Mouse (Mus musculus) neural tube, embryonic 13.5 days (tissue): Measurements from ENCODE around the gene Mrpl14. TPM values are rescaled to one million over a fixed set of nuclear protein-coding genes. Genes with fewer than 3 reads are reported as not detected.

Experiments
- ATAC-seq: fragments of 200-750 bp; cut with Nextera tagmentation; 2 replicates; pipeline ENCODE4 v1.8.0; 2017; ENCODE audit warnings: low read depth, mild to moderate bottlenecking, moderate TSS enrichment, moderate library complexity
- H3K27ac ChIP-seq: fragments of 300-500 bp; sonication (generic); replicated peaks from 2 replicates; pipeline ENCODE4 v1.5.1; 2015; ENCODE audit warnings: moderate library complexity, mild to moderate bottlenecking, inconsistent platforms
- H3K27me3 ChIP-seq: fragments of 300-500 bp; sonication (generic); 2 replicates; pipeline ENCODE4 v1.6.1; 2015; ENCODE audit warnings: mild to moderate bottlenecking, inconsistent platforms
- H3K36me3 ChIP-seq: fragments of 300-500 bp; sonication (generic); 2 replicates; pipeline ENCODE4 v1.6.1; 2015; ENCODE audit warnings: mild to moderate bottlenecking, inconsistent platforms
- H3K4me1 ChIP-seq: fragments of 300-500 bp; sonication (generic); replicated peaks from 2 replicates; pipeline ENCODE4 v1.6.1; 2015; ENCODE audit warnings: inconsistent platforms
- H3K4me2 ChIP-seq: fragments of 300-500 bp; sonication (generic); 2 replicates; pipeline ENCODE4 v1.6.1; 2015; ENCODE audit warnings: inconsistent platforms, mild to moderate bottlenecking, moderate library complexity
- H3K4me3 ChIP-seq: fragments of 300-500 bp; sonication (generic); 2 replicates; pipeline ENCODE4 v1.5.1; 2015; ENCODE audit warnings: mild to moderate bottlenecking, inconsistent platforms
- H3K9ac ChIP-seq: fragments of 300-500 bp; sonication (generic); 2 replicates; pipeline ENCODE4 v1.6.1; 2015; ENCODE audit warnings: moderate library complexity, mild to moderate bottlenecking, inconsistent platforms
- H3K9me3 ChIP-seq: fragments of 300-500 bp; sonication (generic); 2 replicates; pipeline ENCODE4 v1.6.1; 2016; ENCODE audit warnings: inconsistent platforms
- WGBS: fragments of 180-500 bp; shearing (Covaris S2); methylation state at CpG from one replicate; pipeline ENCODE4 v1.1.7; 2015; 5-methylcytosine and 5-hydroxymethylcytosine counted together
- polyA plus RNA-seq: library from polyadenylated mRNA; unstranded; fragments of >200 nt; fragmentation: Nextera tagmentation; extraction: Ambion mirVana; gene quantifications from 2 replicates; pipeline ENCODE4 v1.2.1, GENCODE M21; 2015

The Mrpl14 gene
- 101 and 124 TPM in 2 replicates for polyA plus RNA-seq

GRCm38 (mm10) chr17:45686093-45686619, at the start of gene Mrpl14:
Gene Mrpl14, plus strand, starts transcription at chr17:45686322.
- Histone ChIP-seq H3K36me3 (no peaks in the 10 kb centered on the region), H3K9me3 (no peaks in the 10 kb centered on the region), H3K4me3 (peak within 1 kb of the TSS; percentile 94), H3K27ac (peak within 1 kb of the TSS; percentile 96), H3K4me1 (peaks cover 32% of the 10 kb centered on the region), H3K27me3 (no peaks in the 10 kb centered on the region), H3K9ac (peak within 1 kb of the TSS; percentile 97), H3K4me2 (peak within 1 kb of the TSS; percentile 82)
- under 1% methylated on average over 43 of the region's 50 CpGs for WGBS
- peak; percentile 89 for ATAC-seq

GRCm38 (mm10) chr17:45638596-45639295, 47.4 kb upstream of the Mrpl14 start:
- Histone ChIP-seq H3K27ac (no peak overlapping the region), H3K9me3 (no peaks in the 10 kb centered on the region), H3K4me2 (no peak overlapping the region), H3K4me1 (peaks cover 4% of the 10 kb centered on the region; the same call in 1 of the 2 replicates), H3K4me3 (no peak overlapping the region), H3K9ac (no peak overlapping the region), H3K36me3 (no peaks in the 10 kb centered on the region), H3K27me3 (no peaks in the 10 kb centered on the region)
- 81% methylated on average over 16 of the region's 16 CpGs for WGBS
- no peak for ATAC-seq

- H3K9me3 ChIP-seq: no peaks in the 10 kb centered on the region
- no peak for ATAC-seq
- no peak overlapping the region for H3K9ac ChIP-seq
- WGBS: 88% methylated on average over 8 of the region's 8 CpGs
- no peak overlapping the region for H3K27ac ChIP-seq
- H3K4me2 ChIP-seq: no peak overlapping the region
- no peaks in the 10 kb centered on the region for H3K36me3 ChIP-seq
- peaks cover 4% of the 10 kb centered on the region; the same call in 1 of the 2 replicates for H3K4me1 ChIP-seq
- H3K4me3 ChIP-seq: no peak overlapping the region
- H3K27me3 ChIP-seq: no peaks in the 10 kb centered on the region
These were observed 44.1 kb upstream of the Mrpl14 start for GRCm38 (mm10) chr17:45641981-45642380.

GRCm38 (mm10) chr17:45642701-45643100, 43.4 kb upstream of the Mrpl14 start:
- H3K27ac ChIP-seq: no peak overlapping the region
- no peaks in the 10 kb centered on the region for H3K27me3 ChIP-seq
- no peak overlapping the region for H3K4me3 ChIP-seq
- H3K4me1 ChIP-seq: peaks cover 4% of the 10 kb centered on the region; the same call in 1 of the 2 replicates
- no peak overlapping the region for H3K4me2 ChIP-seq
- H3K9me3 ChIP-seq: no peaks in the 10 kb centered on the region
- H3K9ac ChIP-seq: no peak overlapping the region
- 21% methylated on average over 12 of the region's 12 CpGs for WGBS
- peak; percentile 43; the same call in 1 of the 2 replicates for ATAC-seq
- H3K36me3 ChIP-seq: no peaks in the 10 kb centered on the region

- Histone ChIP-seq H3K36me3 (no peaks in the 10 kb centered on the region), H3K4me2 (no peak overlapping the region), H3K27ac (no peak overlapping the region), H3K4me1 (peaks cover 4% of the 10 kb centered on the region; the same call in 1 of the 2 replicates), H3K9ac (no peak overlapping the region), H3K4me3 (no peak overlapping the region), H3K9me3 (no peaks in the 10 kb centered on the region), H3K27me3 (no peaks in the 10 kb centered on the region)
- WGBS: 95% methylated on average over 4 of the region's 4 CpGs
- ATAC-seq: no peak
These were observed 41.9 kb upstream of the Mrpl14 start for GRCm38 (mm10) chr17:45644185-45644584.

GRCm38 (mm10) chr17:45653233-45653632, 32.9 kb upstream of the Mrpl14 start:
- ATAC-seq: no peak
- WGBS: 76% methylated on average over 7 of the region's 7 CpGs

GRCm38 (mm10) chr17:45655820-45656219, 30.3 kb upstream of the Mrpl14 start:
- no peak for ATAC-seq
- Histone ChIP-seq H3K4me3 (no peak overlapping the region), H3K4me1 (no peaks in the 10 kb centered on the region), H3K27ac (no peak overlapping the region), H3K36me3 (peaks cover 8% of the 10 kb centered on the region), H3K9ac (no peak overlapping the region), H3K9me3 (no peaks in the 10 kb centered on the region), H3K4me2 (no peak overlapping the region), H3K27me3 (no peaks in the 10 kb centered on the region)
- 30% methylated on average over 6 of the region's 6 CpGs for WGBS

More at GRCm38 (mm10) chr17:45653233-45653632, 32.9 kb upstream of the Mrpl14 start:
- Histone ChIP-seq H3K4me3 (no peak overlapping the region), H3K27me3 (no peaks in the 10 kb centered on the region), H3K36me3 (no peaks in the 10 kb centered on the region), H3K4me2 (no peak overlapping the region), H3K9me3 (no peaks in the 10 kb centered on the region), H3K9ac (no peak overlapping the region), H3K4me1 (no peaks in the 10 kb centered on the region), H3K27ac (no peak overlapping the region)

- no peak within 1 kb of the TSS for H3K4me2 ChIP-seq
- H3K27ac ChIP-seq: no peak within 1 kb of the TSS
- 87% methylated on average over 4 of the region's 4 CpGs for WGBS
- no peak within 1 kb of the TSS for H3K9ac ChIP-seq
- H3K4me3 ChIP-seq: no peak within 1 kb of the TSS
- H3K27me3 ChIP-seq: no peaks in the 10 kb centered on the region
- H3K36me3 ChIP-seq: peaks cover 41% of the 10 kb centered on the region
- no peak for ATAC-seq
- no peaks in the 10 kb centered on the region for H3K9me3 ChIP-seq
- peaks cover 4% of the 10 kb centered on the region for H3K4me1 ChIP-seq
These were observed 26.9 kb upstream of the Mrpl14 start, which contains the start of gene Capn11 for GRCm38 (mm10) chr17:45659225-45659624. Gene Capn11, minus strand, starts transcription at chr17:45659325.

- H3K9ac ChIP-seq: peak overlapping the region; percentile 38
- H3K9me3 ChIP-seq: no peaks in the 10 kb centered on the region
- no peak overlapping the region for H3K4me3 ChIP-seq
- peak; percentile 51 for ATAC-seq
- 27% methylated on average over 27 of the region's 27 CpGs for WGBS
- H3K4me1 ChIP-seq: peaks cover 4% of the 10 kb centered on the region
- no peak overlapping the region for H3K27ac ChIP-seq
- peak overlapping the region; percentile 26 for H3K4me2 ChIP-seq
- H3K27me3 ChIP-seq: no peaks in the 10 kb centered on the region
- H3K36me3 ChIP-seq: peaks cover 80% of the 10 kb centered on the region
These were observed 22.8 kb upstream of the Mrpl14 start for GRCm38 (mm10) chr17:45663106-45663919.

- no peak overlapping the region for H3K4me2 ChIP-seq
- H3K4me3 ChIP-seq: no peak overlapping the region
- no peak overlapping the region for H3K27ac ChIP-seq
- peaks cover 93% of the 10 kb centered on the region for H3K36me3 ChIP-seq
- no peaks in the 10 kb centered on the region for H3K9me3 ChIP-seq
- H3K27me3 ChIP-seq: no peaks in the 10 kb centered on the region
- 91% methylated on average over 13 of the region's 13 CpGs for WGBS
- H3K9ac ChIP-seq: no peak overlapping the region
- ATAC-seq: no peak
- peaks cover 4% of the 10 kb centered on the region for H3K4me1 ChIP-seq
These were observed 21.5 kb upstream of the Mrpl14 start for GRCm38 (mm10) chr17:45664608-45665007.

- no peaks in the 10 kb centered on the region for H3K9me3 ChIP-seq
- no peaks in the 10 kb centered on the region for H3K27me3 ChIP-seq
- peaks cover 4% of the 10 kb centered on the region for H3K4me1 ChIP-seq
- no peak overlapping the region for H3K27ac ChIP-seq
- H3K4me2 ChIP-seq: no peak overlapping the region
- peaks cover 97% of the 10 kb centered on the region for H3K36me3 ChIP-seq
- no peak overlapping the region for H3K4me3 ChIP-seq
- H3K9ac ChIP-seq: no peak overlapping the region
- no peak for ATAC-seq
- 84% methylated on average over 11 of the region's 11 CpGs for WGBS
These were observed 20.0 kb upstream of the Mrpl14 start for GRCm38 (mm10) chr17:45666091-45666490.

- Histone ChIP-seq H3K4me1 (peaks cover 4% of the 10 kb centered on the region), H3K4me2 (no peak overlapping the region), H3K27ac (no peak overlapping the region), H3K4me3 (no peak overlapping the region), H3K9me3 (no peaks in the 10 kb centered on the region), H3K9ac (no peak overlapping the region), H3K36me3 (peaks cover 97% of the 10 kb centered on the region), H3K27me3 (no peaks in the 10 kb centered on the region)
- no peak for ATAC-seq
- 90% methylated on average over 10 of the region's 10 CpGs for WGBS
These were observed 18.6 kb upstream of the Mrpl14 start for GRCm38 (mm10) chr17:45667481-45667880.
